8 mouse cellular contexts compared by ENCODE assay signal in genomic region chr16:34413868-34414333, GRCm38 (mm10).
DNase-seq lines count a peak whose midpoint lies in the region; ATAC-seq and TF ChIP-seq lines count a peak whose summit lies in the region.

No protein-coding gene starts in this region.

- TF ChIP-seq CTCF in liver, adult 2 months (IDR thresholded peaks at IDR 0.05; ENCODE audit: low read depth, low read length): no peak

- no peak overlapping the region for H3K4me2 ChIP-seq in liver, embryonic 12.5 days
- no peak overlapping the region; the same call in 1 of the 2 replicates for H3K4me2 ChIP-seq in intestine, embryonic 15.5 days (replicated peaks)
- peak overlapping the region; percentile 39 for H3K4me2 ChIP-seq in limb, embryonic 13.5 days (replicated peaks)

- H3K79me2 ChIP-seq in liver, adult 2 months (ENCODE audit: control insufficient read depth, insufficient read depth, low read length): no peaks in the 10 kb centered on the region

- H3K27ac ChIP-seq in liver, adult 2 months (replicated peaks; ENCODE audit: insufficient read depth, low read depth, low read length): no peak overlapping the region
- no peak overlapping the region; the same call in 1 of the 2 replicates for H3K27ac ChIP-seq in liver, embryonic 12.5 days
- peak overlapping the region; percentile 28 for H3K27ac ChIP-seq in intestine, embryonic 15.5 days
- peak overlapping the region; percentile 61; the same call in 1 of the 2 replicates for H3K27ac ChIP-seq in limb, embryonic 13.5 days

- H3K4me3 ChIP-seq in liver, adult 2 months (ENCODE audit: insufficient read depth, low read depth, low read length): no peak overlapping the region
- no peak overlapping the region for H3K4me3 ChIP-seq in liver, embryonic 12.5 days
- no peak overlapping the region for H3K4me3 ChIP-seq in intestine, embryonic 15.5 days (replicated peaks)
- H3K4me3 ChIP-seq in limb, embryonic 13.5 days: no peak overlapping the region

- no peak for ATAC-seq in liver, embryonic 12.5 days
- peak; percentile 31; the same call in 1 of the 2 replicates for ATAC-seq in intestine, embryonic 15.5 days
- ATAC-seq in limb, embryonic 13.5 days (ENCODE audit: low FRiP score, low read depth): 0 out of 2 replicates have a peak, but pooled peaks have one; percentile 24
- ATAC-seq in erythroid progenitor cell, adult 5-6 weeks (replicated peaks; ENCODE audit: low FRiP score, poor library complexity, severe bottlenecking): no peak

- no peaks in the 10 kb centered on the region for H3K27me3 ChIP-seq in liver, adult 2 months (ENCODE audit: control insufficient read depth, insufficient read depth, low read length)
- no peaks in the 10 kb centered on the region for H3K27me3 ChIP-seq in liver, embryonic 12.5 days (replicated peaks)
- no peaks in the 10 kb centered on the region for H3K27me3 ChIP-seq in intestine, embryonic 15.5 days (replicated peaks)
- no peaks in the 10 kb centered on the region for H3K27me3 ChIP-seq in limb, embryonic 13.5 days

- no peaks in the 10 kb centered on the region for H3K4me1 ChIP-seq in liver, adult 2 months (ENCODE audit: control insufficient read depth, insufficient read depth, low read length)
- H3K4me1 ChIP-seq in liver, embryonic 12.5 days: no peaks in the 10 kb centered on the region
- peaks cover 22% of the 10 kb centered on the region for H3K4me1 ChIP-seq in intestine, embryonic 15.5 days (replicated peaks)
- peaks cover 55% of the 10 kb centered on the region for H3K4me1 ChIP-seq in limb, embryonic 13.5 days

- H3K9me3 ChIP-seq in liver, embryonic 12.5 days (replicated peaks): no peaks in the 10 kb centered on the region
- no peaks in the 10 kb centered on the region for H3K9me3 ChIP-seq in intestine, embryonic 15.5 days
- H3K9me3 ChIP-seq in limb, embryonic 13.5 days: no peaks in the 10 kb centered on the region; the same call in 1 of the 2 replicates

- peak; percentile 4 for DNase-seq in liver, adult 2 months (ENCODE audit: extremely low read depth, low read depth, low spot score)
- DNase-seq in cerebellum, postnatal 36 days: peak; percentile 59 to 66
- peak; percentile 83 to 87 for DNase-seq in heart, adult 18-20 months
- DNase-seq in retina, postnatal 1 day: peak; percentile 59

- H3K36me3 ChIP-seq in liver, adult 2 months (ENCODE audit: control insufficient read depth, insufficient read depth, low read length): no peaks in the 10 kb centered on the region
- no peaks in the 10 kb centered on the region for H3K36me3 ChIP-seq in liver, embryonic 12.5 days
- H3K36me3 ChIP-seq in intestine, embryonic 15.5 days: no peaks in the 10 kb centered on the region
- H3K36me3 ChIP-seq in limb, embryonic 13.5 days: 0 out of 2 replicates have a peak, but pooled peaks cover 3% of the 10 kb centered on the region

- TF ChIP-seq POLR2A in liver, adult 2 months (IDR thresholded peaks at IDR 0.05; ENCODE audit: extremely low read depth, insufficient read depth, low read length): no peak

- H3K9ac ChIP-seq in liver, adult 2 months (ENCODE audit: low read depth, low read length): no peak overlapping the region
- no peak overlapping the region for H3K9ac ChIP-seq in liver, embryonic 12.5 days
- no peak overlapping the region for H3K9ac ChIP-seq in intestine, embryonic 15.5 days
- no peak overlapping the region for H3K9ac ChIP-seq in limb, embryonic 13.5 days

- 61% methylated on average over 10 of the region's 10 CpGs for WGBS in liver, adult 2 months
- 27% methylated on average over 10 of the region's 10 CpGs for WGBS in liver, embryonic 12.5 days (ENCODE audit: insufficient replicate concordance)
- WGBS in intestine, embryonic 15.5 days: 30% methylated on average over 10 of the region's 10 CpGs
- 11% methylated on average over 10 of the region's 10 CpGs for WGBS in limb, embryonic 13.5 days

Comparison
In these comparisons a context has a peak if more than half of its experiments do, and no peak if none do; other contexts are left out.
1. DNase-seq: peak in every context shown above with its lines; median percentile 85 in heart, adult 18-20 months; 62 in cerebellum, postnatal 36 days; 59 in retina, postnatal 1 day; 4 in liver, adult 2 months.
2. H3K27ac ChIP-seq: peak in intestine, embryonic 15.5 days (single experiment) and limb, embryonic 13.5 days (single experiment); none in liver, adult 2 months (single experiment) and liver, embryonic 12.5 days (single experiment).
3. ATAC-seq: peak in intestine, embryonic 15.5 days (single experiment) and limb, embryonic 13.5 days (single experiment); none in liver, embryonic 12.5 days (single experiment) and erythroid progenitor cell, adult 5-6 weeks (single experiment).